Mouse (Mus musculus) bone marrow macrophage, adult 2 months (primary cell): ENCODE data around the gene Sod1.

Experiments
- CTCF ChIP-seq: IDR thresholded peaks from 2 replicates; pipeline ENCODE4 v1.5.1; 2012; ENCODE audit warnings: low read depth, mild to moderate bottlenecking, low read length, moderate library complexity
- POLR2A ChIP-seq: IDR thresholded peaks from 2 replicates; pipeline ENCODE4 v1.6.1; 2012; ENCODE audit warnings: mild to moderate bottlenecking, low read depth, low read length, borderline replicate concordance

DNA sequence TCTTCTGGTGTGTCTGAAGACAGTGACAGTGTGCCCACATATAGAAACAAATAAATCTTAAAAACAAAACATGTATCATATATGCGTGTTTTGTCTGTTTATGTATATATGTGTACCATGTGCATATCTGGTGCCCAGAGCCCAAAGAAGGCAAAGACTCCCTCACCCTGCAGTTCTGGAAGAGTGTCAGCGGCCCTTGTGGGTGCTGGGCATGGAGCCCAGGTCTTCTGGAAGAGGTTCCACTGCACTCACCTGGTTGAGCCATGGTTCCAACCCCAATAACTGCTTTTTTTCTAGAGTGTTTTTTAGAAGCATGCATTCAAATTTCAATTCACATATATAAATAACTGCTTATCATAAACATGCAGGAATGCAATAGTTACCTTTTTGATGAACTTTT lies 41.2 kb downstream of the Sod1 start:
- TF ChIP-seq CTCF: no peak
- TF ChIP-seq POLR2A: no peak
